Mouse (Mus musculus) kidney, adult 2 months (tissue): ENCODE results near the gene Tanc2.

Experiments used
- CTCF ChIP-seq: fragments of 200-500 bp; conservative IDR thresholded peaks from 2 replicates; pipeline ENCODE4 v1.5.1; 2011; ENCODE audit warnings: low read depth, mild to moderate bottlenecking, control low read depth, low read length, moderate library complexity, mixed read lengths; ENCODE audit not compliant: insufficient read depth, insufficient read length
- POLR2A ChIP-seq: fragments of 200-500 bp; IDR thresholded peaks from one replicate; pipeline ENCODE4 v1.6.1; 2011; ENCODE audit warnings: low read depth, low read length, control low read depth

- TF ChIP-seq POLR2A (no peak), CTCF (no peak)
Observed at GRCm38 (mm10) chr11:105938771-105939170, 349.0 kb downstream of the Tanc2 start.
